Mouse (Mus musculus) forebrain, postnatal 0 days (tissue): ENCODE measurements at regions not wholly inside any gene's neighbourhood (a gene's known extent, or its start where the extent isn't known, plus 50 kb on each side); places are given as distances from the start of the nearest gene placed in this dataset.

Experiments used
- ATAC-seq: fragments of 200-750 bp; cut with Nextera tagmentation; 2 replicates; pipeline ENCODE4 v1.8.0; 2017; ENCODE audit warnings: mild to moderate bottlenecking, moderate library complexity
- DNase-seq: peaks from one replicate; pipeline ENCODE4 v3.0.0-alpha.2; 2015
- H3K27ac ChIP-seq: fragments of 300-500 bp; sonication (generic); 2 replicates; pipeline ENCODE4 v1.5.1; 2014; ENCODE audit warnings: low read depth, mild to moderate bottlenecking, antibody characterized with exemption, low read length, moderate library complexity, mixed read lengths
- H3K27me3 ChIP-seq: fragments of 300-500 bp; sonication (generic); 2 replicates; pipeline ENCODE4 v1.6.1; 2014; ENCODE audit warnings: mild to moderate bottlenecking, low read length, mixed read lengths; ENCODE audit not compliant: insufficient read depth
- H3K36me3 ChIP-seq: fragments of 300-500 bp; sonication (generic); 2 replicates; pipeline ENCODE4 v1.6.1; 2014; ENCODE audit warnings: mild to moderate bottlenecking, moderate library complexity; ENCODE audit not compliant: insufficient read depth
- H3K4me1 ChIP-seq: fragments of 300-500 bp; sonication (generic); 2 replicates; pipeline ENCODE4 v1.6.1; 2014; ENCODE audit warnings: antibody characterized with exemption; ENCODE audit not compliant: insufficient read depth
- H3K4me2 ChIP-seq: fragments of 300-500 bp; sonication (generic); 2 replicates; pipeline ENCODE4 v1.6.1; 2014; ENCODE audit warnings: low read depth, mild to moderate bottlenecking, moderate library complexity
- H3K4me3 ChIP-seq: fragments of 300-500 bp; sonication (generic); 2 replicates; pipeline ENCODE4 v1.5.1; 2014; ENCODE audit warnings: low read depth, low read length, mixed read lengths
- H3K9ac ChIP-seq: fragments of 300-500 bp; sonication (generic); 2 replicates; pipeline ENCODE4 v1.6.1; 2014; ENCODE audit warnings: mild to moderate bottlenecking
- H3K9me3 ChIP-seq: fragments of 300-500 bp; sonication (generic); 2 replicates; pipeline ENCODE4 v1.6.1; 2016; ENCODE audit warnings: low read length
- CTCF ChIP-seq: sonication (generic); IDR thresholded peaks from 2 replicates; pipeline ENCODE4 v1.5.1; 2016; ENCODE audit warnings: antibody characterized with exemption, control low read depth, low read depth
- WGBS: fragments of 180-500 bp; shearing (Covaris S2); extraction: QIAGEN DNeasy Blood & Tissue Kit; methylation state at CpG from one replicate; pipeline ENCODE4 v1.1.7; 2014; 5-methylcytosine and 5-hydroxymethylcytosine counted together

GRCm38 (mm10) chr3:33913470-33913869 lies 69.4 kb upstream of the Ccdc39 start:
- Histone ChIP-seq H3K36me3 (no peaks in the 10 kb centered on the region), H3K9me3 (no peaks in the 10 kb centered on the region), H3K4me3 (no peak overlapping the region), H3K27me3 (no peaks in the 10 kb centered on the region; the same call in 1 of the 2 replicates), H3K4me2 (no peak overlapping the region), H3K4me1 (no peaks in the 10 kb centered on the region), H3K27ac (no peak overlapping the region), H3K9ac (no peak overlapping the region)
- 91% methylated on average over 5 of the region's 5 CpGs for WGBS
- DNase-seq: no peak
- no peak for ATAC-seq
- no peak for TF ChIP-seq CTCF

DNA sequence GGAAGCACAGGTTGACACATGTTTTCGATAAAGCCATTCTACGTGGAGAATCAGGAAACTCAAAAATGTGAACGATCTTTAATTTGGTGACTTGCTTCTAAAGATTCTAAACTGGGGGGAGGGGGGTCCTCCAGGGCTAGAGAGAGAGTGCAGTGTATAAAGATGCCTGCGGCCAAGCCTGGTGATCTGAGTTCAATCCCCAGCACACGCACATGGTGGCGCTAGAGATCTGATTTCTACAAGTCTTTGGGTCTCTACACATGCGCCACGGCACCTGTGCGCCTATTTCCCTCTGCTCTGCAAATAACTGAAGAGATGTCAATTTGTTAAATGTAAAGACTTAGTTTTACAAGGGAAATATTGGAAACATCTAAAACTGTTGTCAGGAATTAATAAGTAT lies 70.3 kb upstream of the Ccdc39 start:
- 74% methylated on average over 9 of the region's 9 CpGs for WGBS
- no peaks in the 10 kb centered on the region for H3K36me3 ChIP-seq
- TF ChIP-seq CTCF: no peak

DNA sequence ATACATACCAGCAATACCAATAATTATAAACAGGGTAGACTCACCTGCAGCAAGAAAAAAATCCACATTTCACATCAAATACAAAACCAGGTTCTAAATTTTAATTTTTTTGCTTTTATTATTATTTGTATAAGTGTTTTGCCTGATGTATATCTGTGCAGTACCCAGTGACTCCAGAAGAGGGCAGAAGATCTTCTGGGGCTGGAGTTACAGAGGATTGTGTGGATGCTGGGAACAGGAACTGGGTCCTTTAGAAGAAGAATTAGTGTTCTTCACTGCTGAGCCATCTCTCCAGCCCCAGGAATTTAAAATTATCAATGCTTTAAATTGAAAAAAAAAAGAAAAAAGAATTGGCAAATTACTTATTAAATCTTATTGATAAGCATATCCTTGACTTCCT lies 71.7 kb upstream of the Ccdc39 start:
- Histone ChIP-seq H3K36me3 (no peaks in the 10 kb centered on the region), H3K4me2 (no peak overlapping the region), H3K9ac (no peak overlapping the region), H3K4me3 (no peak overlapping the region), H3K27ac (no peak overlapping the region), H3K4me1 (no peaks in the 10 kb centered on the region), H3K9me3 (no peaks in the 10 kb centered on the region), H3K27me3 (no peaks in the 10 kb centered on the region)
- ATAC-seq (no peak), DNase-seq (no peak)
- no peak for TF ChIP-seq CTCF

More for the DNA sequence above, 70.3 kb upstream of the Ccdc39 start:
- Histone ChIP-seq H3K4me2 (no peak overlapping the region), H3K4me1 (no peaks in the 10 kb centered on the region), H3K27me3 (no peaks in the 10 kb centered on the region; the same call in 1 of the 2 replicates), H3K9me3 (no peaks in the 10 kb centered on the region), H3K27ac (no peak overlapping the region), H3K4me3 (no peak overlapping the region), H3K9ac (no peak overlapping the region)
- no peak for ATAC-seq
- DNase-seq: no peak

GRCm38 (mm10) chr3:33916318-33916717 lies 72.2 kb upstream of the Ccdc39 start:
- 82% methylated on average over 10 of the region's 10 CpGs for WGBS

GRCm38 (mm10) chr3:33916818-33917217 lies 72.7 kb upstream of the Ccdc39 start:
- H3K4me2 ChIP-seq: no peak overlapping the region
- no peaks in the 10 kb centered on the region for H3K9me3 ChIP-seq
- no peak for DNase-seq
- TF ChIP-seq CTCF: no peak
- H3K36me3 ChIP-seq: no peaks in the 10 kb centered on the region
- WGBS: 96% methylated on average over 6 of the region's 6 CpGs
- no peaks in the 10 kb centered on the region for H3K4me1 ChIP-seq
- no peak overlapping the region for H3K4me3 ChIP-seq
- no peak overlapping the region for H3K27ac ChIP-seq
- no peaks in the 10 kb centered on the region for H3K27me3 ChIP-seq
- no peak for ATAC-seq
- no peak overlapping the region for H3K9ac ChIP-seq

More at GRCm38 (mm10) chr3:33916318-33916717, 72.2 kb upstream of the Ccdc39 start:
- no peak overlapping the region for H3K27ac ChIP-seq
- H3K9ac ChIP-seq: no peak overlapping the region
- H3K9me3 ChIP-seq: no peaks in the 10 kb centered on the region
- no peak for ATAC-seq
- no peak for DNase-seq
- H3K27me3 ChIP-seq: no peaks in the 10 kb centered on the region
- H3K4me1 ChIP-seq: no peaks in the 10 kb centered on the region
- no peak overlapping the region for H3K4me2 ChIP-seq
- no peaks in the 10 kb centered on the region for H3K36me3 ChIP-seq
- no peak for TF ChIP-seq CTCF
- H3K4me3 ChIP-seq: no peak overlapping the region

DNA sequence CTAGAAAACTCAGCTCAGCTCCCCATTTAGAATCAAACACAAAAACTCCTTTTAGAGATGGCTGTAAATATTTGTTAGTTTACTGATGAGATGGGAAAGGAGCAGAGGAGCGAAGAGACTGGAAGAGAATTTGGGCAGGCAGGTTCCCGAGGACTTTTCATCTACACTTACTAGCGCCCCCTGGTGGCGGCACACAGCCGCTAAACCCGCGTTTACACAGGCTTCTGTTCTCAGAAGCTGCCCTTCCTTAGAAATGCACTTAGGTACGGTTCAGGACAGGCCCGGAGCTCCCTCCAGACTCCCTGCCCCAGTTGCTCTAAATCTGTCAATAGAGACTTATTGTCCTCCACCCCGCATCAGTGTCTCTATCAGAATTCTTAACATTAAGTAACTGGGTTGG lies 74.7 kb upstream of the Ccdc39 start:
- Histone ChIP-seq H3K9me3 (no peaks in the 10 kb centered on the region), H3K4me1 (no peaks in the 10 kb centered on the region), H3K36me3 (no peaks in the 10 kb centered on the region), H3K4me2 (no peak overlapping the region), H3K9ac (no peak overlapping the region), H3K4me3 (no peak overlapping the region), H3K27me3 (no peaks in the 10 kb centered on the region), H3K27ac (no peak overlapping the region)
- WGBS: 6% methylated on average over 10 of the region's 10 CpGs
- peak; percentile 84 for DNase-seq
- ATAC-seq: peak; percentile 55; the same call in 1 of the 2 replicates
- TF ChIP-seq CTCF: peak; percentile 82

- Histone ChIP-seq H3K4me3 (no peak overlapping the region), H3K9me3 (no peaks in the 10 kb centered on the region), H3K9ac (no peak overlapping the region), H3K27me3 (no peaks in the 10 kb centered on the region), H3K36me3 (no peaks in the 10 kb centered on the region), H3K4me2 (no peak overlapping the region), H3K27ac (no peak overlapping the region), H3K4me1 (no peaks in the 10 kb centered on the region)
- ATAC-seq: no peak
- 0 out of 2 replicates have a peak, but pooled peaks have one; percentile 17 for TF ChIP-seq CTCF
- DNase-seq: no peak
- WGBS: 85% methylated on average over 4 of the region's 4 CpGs
These were observed 81.0 kb upstream of the Ccdc39 start for GRCm38 (mm10) chr3:33925072-33925471.
